Mouse (Mus musculus) forebrain, embryonic 14.5 days (tissue): ENCODE measurements around the gene Lrfn3. TPM values are rescaled to one million over a fixed set of nuclear protein-coding genes. Genes with fewer than 3 reads are reported as not detected.

ENCODE experiments used
- ATAC-seq: fragments of 200-750 bp; cut with Nextera tagmentation; 2 replicates; pipeline ENCODE4 v1.8.0; 2017; ENCODE audit warnings: mild to moderate bottlenecking, moderate library complexity
- DNase-seq: peaks from one replicate; pipeline ENCODE4 v3.0.0-alpha.2; 2015; ENCODE audit warnings: low spot score
- H3K27ac ChIP-seq: fragments of 300-500 bp; sonication (generic); 2 replicates; pipeline ENCODE4 v1.5.1; 2014; ENCODE audit warnings: low read depth, mild to moderate bottlenecking, control low read depth, low read length, moderate library complexity
- H3K27me3 ChIP-seq: fragments of 300-500 bp; sonication (generic); replicated peaks from 2 replicates; pipeline ENCODE4 v1.6.1; 2014; ENCODE audit warnings: low read length, control low read depth, mixed read lengths; ENCODE audit not compliant: control insufficient read depth, insufficient read depth
- H3K36me3 ChIP-seq: fragments of 300-500 bp; sonication (generic); 2 replicates; pipeline ENCODE4 v1.6.1; 2014; ENCODE audit warnings: low read length, control low read depth; ENCODE audit not compliant: control insufficient read depth, insufficient read depth
- H3K4me1 ChIP-seq: fragments of 300-500 bp; sonication (generic); 2 replicates; pipeline ENCODE4 v1.6.1; 2014; ENCODE audit warnings: antibody characterized with exemption, low read length, control low read depth; ENCODE audit not compliant: control insufficient read depth, insufficient read depth
- H3K4me2 ChIP-seq: fragments of 300-500 bp; sonication (generic); 2 replicates; pipeline ENCODE4 v1.6.1; 2014; ENCODE audit warnings: mild to moderate bottlenecking, control low read depth, low read length
- H3K4me3 ChIP-seq: fragments of 300-500 bp; sonication (generic); 2 replicates; pipeline ENCODE4 v1.5.1; 2014; ENCODE audit warnings: low read depth, low read length, control low read depth
- H3K9ac ChIP-seq: fragments of 300-500 bp; sonication (generic); 2 replicates; pipeline ENCODE4 v1.6.1; 2014; ENCODE audit warnings: mild to moderate bottlenecking, low read length, control low read depth, moderate library complexity
- H3K9me3 ChIP-seq: fragments of 300-500 bp; sonication (generic); replicated peaks from 2 replicates; pipeline ENCODE4 v1.6.1; 2016; ENCODE audit warnings: low read length, control low read depth, mixed read lengths; ENCODE audit not compliant: control insufficient read depth
- WGBS: fragments of 180-500 bp; shearing (Covaris S2); extraction: QIAGEN DNeasy Blood & Tissue Kit; methylation state at CpG from one replicate; pipeline ENCODE4 v1.1.7; 2014; 5-methylcytosine and 5-hydroxymethylcytosine counted together
- polyA plus RNA-seq: library from polyadenylated mRNA; unstranded; fragments of >200 nt; fragmentation: Nextera tagmentation; extraction: Ambion mirVana; gene quantifications from 2 replicates; pipeline ENCODE4 v1.2.1, GENCODE M21; 2014

The Lrfn3 gene
- polyA plus RNA-seq, 1 experiment from 2014 or later: 8.8 TPM

- Histone ChIP-seq H3K36me3 (no peaks in the 10 kb centered on the region), H3K9me3 (no peaks in the 10 kb centered on the region), H3K9ac (no peak overlapping the region), H3K4me1 (no peaks in the 10 kb centered on the region), H3K27me3 (no peaks in the 10 kb centered on the region), H3K27ac (no peak overlapping the region), H3K4me3 (no peak overlapping the region), H3K4me2 (no peak overlapping the region)
- 80% methylated on average over 4 of the region's 4 CpGs for WGBS
- ATAC-seq (no peak), DNase-seq (no peak)
Measured at GRCm38 (mm10) chr7:30392746-30393520, 30.4 kb upstream of the Lrfn3 start.

DNA sequence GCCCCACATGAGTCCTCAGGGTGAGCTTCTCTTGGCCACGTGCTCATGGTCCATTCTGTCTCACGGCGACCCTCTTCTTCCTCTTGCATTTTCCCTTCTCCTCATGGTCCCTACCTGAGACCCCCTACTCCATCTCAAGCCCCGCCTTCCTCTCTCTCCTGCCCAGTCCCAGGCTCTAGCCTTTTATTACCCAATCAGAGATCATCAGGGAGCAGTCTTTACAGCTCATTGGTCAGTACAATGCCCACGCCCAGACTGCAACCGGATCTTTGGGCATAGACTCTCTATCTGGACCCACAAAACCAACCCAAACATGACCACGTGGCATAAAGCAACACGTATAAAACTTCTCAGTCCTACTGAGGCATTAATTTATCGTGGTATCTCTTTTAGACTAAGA is 21.5 kb upstream of the Lrfn3 start:
- DNase-seq (no peak), ATAC-seq (no peak)
- H3K27ac ChIP-seq: no peak overlapping the region
- no peak overlapping the region for H3K4me2 ChIP-seq
- no peaks in the 10 kb centered on the region for H3K27me3 ChIP-seq
- no peaks in the 10 kb centered on the region for H3K36me3 ChIP-seq
- H3K9ac ChIP-seq: no peak overlapping the region
- H3K4me3 ChIP-seq: no peak overlapping the region
- no peaks in the 10 kb centered on the region for H3K9me3 ChIP-seq
- WGBS: 85% methylated on average over 9 of the region's 9 CpGs
- no peaks in the 10 kb centered on the region for H3K4me1 ChIP-seq

GRCm38 (mm10) chr7:30380061-30380460 is 17.5 kb upstream of the Lrfn3 start:
- Histone ChIP-seq H3K27ac (no peak overlapping the region), H3K36me3 (no peaks in the 10 kb centered on the region), H3K9me3 (no peaks in the 10 kb centered on the region), H3K27me3 (no peaks in the 10 kb centered on the region), H3K4me3 (no peak overlapping the region), H3K4me1 (no peaks in the 10 kb centered on the region), H3K4me2 (no peak overlapping the region), H3K9ac (no peak overlapping the region)
- DNase-seq: no peak
- WGBS: 62% methylated on average over 5 of the region's 5 CpGs
- ATAC-seq: no peak

DNA sequence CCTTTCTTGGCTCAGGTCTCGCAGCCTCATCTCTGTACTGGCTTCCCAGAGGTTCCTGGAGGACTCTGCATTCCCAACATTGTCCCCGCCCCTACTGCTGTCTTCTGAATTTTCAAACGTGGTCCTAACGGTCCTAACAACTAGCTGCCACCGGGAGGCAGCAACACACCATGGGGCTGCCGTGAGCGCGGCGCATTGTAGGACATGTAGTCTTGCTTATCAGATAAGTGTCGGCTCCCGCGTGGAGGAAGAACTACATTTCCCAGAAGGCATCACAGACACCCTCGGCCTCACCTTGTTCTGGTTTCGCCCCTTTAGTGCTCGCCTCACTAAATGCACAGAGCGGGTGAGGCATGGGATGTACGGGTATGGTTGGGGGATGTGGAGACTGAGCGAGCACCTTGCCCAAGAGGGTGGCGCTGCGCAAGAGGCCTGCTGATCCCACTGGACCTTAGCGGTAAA is 11.0 kb upstream of the Lrfn3 start:
- Histone ChIP-seq H3K4me1 (no peaks in the 10 kb centered on the region; the same call in 1 of the 2 replicates), H3K36me3 (no peaks in the 10 kb centered on the region), H3K27ac (peak overlapping the region; percentile 78; the same call in 1 of the 2 replicates), H3K9me3 (no peaks in the 10 kb centered on the region), H3K27me3 (no peaks in the 10 kb centered on the region), H3K4me2 (peak overlapping the region; percentile 61), H3K4me3 (peak overlapping the region; percentile 40), H3K9ac (peak overlapping the region; percentile 71)
- peak; percentile 100 for ATAC-seq
- WGBS: under 1% methylated on average over 21 of the region's 21 CpGs
- peak; percentile 99 for DNase-seq

DNA sequence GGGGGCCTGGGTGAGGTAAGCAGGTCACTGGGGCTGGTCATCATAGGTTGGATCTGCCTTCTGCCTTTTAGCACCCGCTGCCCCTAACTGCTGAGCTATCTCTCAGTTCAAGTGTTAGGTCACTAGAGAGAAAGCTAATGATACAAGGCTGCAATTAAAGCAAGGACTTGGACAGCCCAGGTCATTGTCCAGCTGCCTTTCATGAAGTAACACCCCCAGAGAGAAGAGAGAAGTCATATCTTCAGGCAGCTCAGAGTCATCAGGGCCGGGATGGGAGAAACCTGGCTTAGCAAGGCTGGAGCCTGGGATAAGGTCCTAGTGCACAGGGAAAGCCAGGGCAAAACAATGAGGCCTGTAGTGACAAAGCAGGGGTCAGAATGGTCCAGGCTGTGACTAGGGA is 4.9 kb upstream of the Lrfn3 start:
- no peak overlapping the region for H3K9ac ChIP-seq
- DNase-seq: no peak
- WGBS: 82% methylated on average over 2 of the region's 2 CpGs

GRCm38 (mm10) chr7:30363344-30363738 is 769 bp upstream of the Lrfn3 start:
- H3K9me3 ChIP-seq: no peaks in the 10 kb centered on the region
- peaks cover 14% of the 10 kb centered on the region for H3K36me3 ChIP-seq
- H3K4me3 ChIP-seq: peak overlapping the region; percentile 83
- ATAC-seq (no peak; the same call in 1 of the 2 replicates), DNase-seq (no peak)
- WGBS: 62% methylated on average over 6 of the region's 6 CpGs
- peak overlapping the region; percentile 95 for H3K9ac ChIP-seq
- H3K4me2 ChIP-seq: peak overlapping the region; percentile 78
- peaks cover 20% of the 10 kb centered on the region for H3K4me1 ChIP-seq
- 0 out of 2 replicates have a peak, but pooled peaks cover 4% of the 10 kb centered on the region for H3K27me3 ChIP-seq
- H3K27ac ChIP-seq: no peak overlapping the region

More for the DNA sequence above, 4.9 kb upstream of the Lrfn3 start:
- H3K4me3 ChIP-seq: no peak overlapping the region
- no peak overlapping the region for H3K27ac ChIP-seq
- H3K4me1 ChIP-seq: peaks cover 4% of the 10 kb centered on the region; the same call in 1 of the 2 replicates
- no peak overlapping the region for H3K4me2 ChIP-seq
- H3K27me3 ChIP-seq: 0 out of 2 replicates have a peak, but pooled peaks cover 4% of the 10 kb centered on the region
- H3K36me3 ChIP-seq: no peaks in the 10 kb centered on the region
- no peak for ATAC-seq
- H3K9me3 ChIP-seq: no peaks in the 10 kb centered on the region

DNA sequence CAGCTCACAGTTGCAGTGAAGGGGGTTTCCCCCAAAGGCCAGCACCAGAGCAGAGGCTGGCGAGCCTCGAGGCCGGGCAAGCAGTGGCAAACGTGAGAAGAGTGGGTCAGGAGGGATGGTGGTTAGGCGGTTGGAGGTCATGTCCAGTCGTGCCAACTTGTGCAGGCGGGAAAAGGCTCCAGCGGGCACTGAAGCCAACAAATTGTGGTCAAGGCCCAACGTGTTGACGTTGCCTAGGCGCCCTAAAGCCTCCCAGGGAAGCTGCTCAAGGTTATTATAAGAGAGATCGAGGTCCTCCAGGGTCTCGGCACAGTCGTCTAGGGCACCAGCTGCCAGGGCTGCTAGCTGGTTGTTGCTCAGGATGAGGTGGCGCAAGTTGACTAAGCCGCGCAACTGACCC is 2.5 kb downstream of the Lrfn3 start:
- Histone ChIP-seq H3K27ac (no peak overlapping the region), H3K4me2 (no peak overlapping the region), H3K27me3 (0 out of 2 replicates have a peak, but pooled peaks cover 4% of the 10 kb centered on the region), H3K9me3 (no peaks in the 10 kb centered on the region), H3K4me1 (peaks cover 20% of the 10 kb centered on the region), H3K4me3 (no peak overlapping the region), H3K9ac (no peak overlapping the region), H3K36me3 (peaks cover 45% of the 10 kb centered on the region)
- 93% methylated on average over 17 of the region's 17 CpGs for WGBS
- DNase-seq (no peak), ATAC-seq (no peak)

DNA sequence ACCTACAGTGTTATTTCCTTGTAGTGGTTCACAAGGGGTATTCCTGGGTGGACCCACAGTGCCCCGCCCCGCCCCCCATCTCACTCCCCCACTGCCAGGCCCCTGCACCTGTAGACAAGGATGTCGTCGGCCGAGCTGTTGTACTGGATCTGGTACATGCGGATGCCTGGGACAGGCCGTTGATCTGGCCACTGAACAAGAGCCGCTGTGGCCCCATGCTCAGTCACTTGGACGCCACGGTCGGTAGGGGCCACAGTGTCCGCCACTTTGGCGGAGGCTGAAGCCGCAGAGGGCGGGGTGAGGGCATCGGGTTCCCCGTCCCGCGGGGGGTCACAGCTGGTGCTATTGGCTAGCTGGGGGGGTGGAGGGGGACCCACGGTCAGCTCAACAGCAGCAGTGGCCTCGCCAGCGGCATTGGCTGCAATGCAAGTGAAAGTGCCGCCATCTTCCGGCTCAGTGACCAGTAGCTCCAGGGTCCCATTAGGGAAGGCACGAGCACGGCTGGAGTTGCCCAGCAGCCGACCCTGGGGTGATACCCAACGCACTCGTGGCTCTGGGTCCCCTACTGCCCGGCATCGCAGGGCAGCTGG is 3.2 kb downstream of the Lrfn3 start:
- ATAC-seq (no peak), DNase-seq (no peak)
- WGBS: 93% methylated on average over 31 of the region's 31 CpGs
- Histone ChIP-seq H3K9ac (no peak overlapping the region), H3K4me3 (no peak overlapping the region), H3K36me3 (peaks cover 46% of the 10 kb centered on the region), H3K27me3 (no peaks in the 10 kb centered on the region), H3K9me3 (no peaks in the 10 kb centered on the region), H3K4me2 (no peak overlapping the region), H3K27ac (no peak overlapping the region), H3K4me1 (peaks cover 20% of the 10 kb centered on the region)
